Mouse (Mus musculus) A20 (cell line): ENCODE measurements around the gene Ugt1a5.
"Not testable (repeated sequence)": the region's sequence is repeated elsewhere in the genome, so short reads cannot be mapped to it uniquely, and the experiment has no call there.

ENCODE experiments used
- DNase-seq: peaks from one replicate; pipeline ENCODE4 v3.0.0-alpha.2; 2011; ENCODE audit warnings: low read depth, low spot score

The Ugt1a5 gene

DNA sequence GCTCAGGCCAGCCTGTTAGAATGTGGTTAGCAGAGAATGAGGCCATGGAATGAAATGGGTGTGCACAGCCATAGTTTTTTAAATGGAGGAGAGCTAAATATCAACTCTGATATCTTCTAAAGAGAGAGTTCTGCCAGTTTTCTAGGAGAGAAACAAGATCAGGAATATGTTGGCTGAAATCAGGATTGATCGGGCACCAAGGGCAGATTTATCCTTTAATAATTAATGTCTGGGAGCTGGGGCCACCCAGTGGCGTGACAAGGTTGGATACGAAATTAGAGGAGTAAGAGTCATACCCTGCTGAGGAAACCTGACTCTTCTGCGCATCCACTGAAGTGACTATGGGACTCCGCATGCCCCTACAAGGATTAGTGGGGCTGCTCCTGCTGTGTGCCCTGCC, at the start of gene Ugt1a5:
Ugt1a5 (plus strand) TSS at position 302 of the 400 bp plus-strand sequence.
- no peak for DNase-seq

- not testable (repeated sequence) for DNase-seq
Measured at GRCm38 (mm10) chr1:88120550-88120949, 45.3 kb upstream of the Ugt1a5 start.

GRCm38 (mm10) chr1:88121521-88121920, 44.3 kb upstream of the Ugt1a5 start:
- DNase-seq: peak; percentile 29

DNA sequence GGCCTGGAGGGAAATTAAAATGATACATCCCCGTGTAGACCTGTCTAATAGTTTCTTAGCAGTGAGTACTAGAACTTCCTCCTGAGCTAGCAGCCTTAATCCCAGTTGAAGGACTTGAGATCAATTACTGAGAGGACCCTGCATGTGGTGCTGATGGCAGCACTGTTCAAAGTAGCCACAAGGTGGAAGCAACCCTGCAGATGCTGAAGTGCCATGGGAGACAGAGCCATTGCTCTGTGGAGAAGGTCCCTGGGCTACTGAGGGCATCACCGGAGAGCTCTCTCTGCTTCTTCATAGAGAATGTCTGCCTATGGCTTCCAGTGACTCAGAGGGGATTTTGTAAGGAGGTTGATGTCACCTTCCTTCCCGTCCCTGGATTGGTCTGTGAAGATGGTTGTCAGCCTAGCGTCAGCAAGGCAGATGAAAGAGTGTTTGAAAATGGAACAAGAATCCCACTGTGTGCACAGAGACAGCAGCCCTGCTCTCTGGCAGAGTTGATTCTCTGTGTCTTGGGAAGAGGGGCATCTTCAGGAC, 39.9 kb upstream of the Ugt1a5 start:
- peak; percentile 22 for DNase-seq

- DNase-seq: not testable (repeated sequence)
Measured at GRCm38 (mm10) chr1:88129091-88129490, 36.7 kb upstream of the Ugt1a5 start.

DNA sequence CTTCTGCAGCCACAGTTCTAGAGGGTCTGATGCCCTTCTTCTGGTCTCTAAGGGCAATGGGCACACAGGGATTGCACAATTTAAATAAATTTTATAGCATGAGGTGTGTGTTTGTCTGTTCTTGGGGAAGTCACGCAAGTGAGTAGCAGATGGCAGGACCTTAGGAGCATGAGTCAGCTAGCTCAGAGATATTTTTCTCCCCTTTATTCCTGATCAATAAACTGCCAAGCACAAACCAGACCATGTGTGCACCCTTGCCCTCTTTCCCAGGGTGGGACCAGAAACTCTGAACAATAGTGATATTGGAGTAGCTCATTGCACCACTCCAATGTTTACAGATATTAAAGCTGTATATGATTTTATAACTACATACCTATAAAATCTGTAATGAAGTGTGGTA, 35.6 kb upstream of the Ugt1a5 start:
- not testable (repeated sequence) for DNase-seq

- peak; percentile 75 for DNase-seq
Measured at GRCm38 (mm10) chr1:88133908-88134456, 31.8 kb upstream of the Ugt1a5 start.

- not testable (repeated sequence) for DNase-seq
Measured at GRCm38 (mm10) chr1:88134457-88135011, 31.3 kb upstream of the Ugt1a5 start, which contains the start of gene Ugt1a6a. Ugt1a6a (plus strand) TSS chr1:88134809.

- not testable (repeated sequence) for DNase-seq
Measured at GRCm38 (mm10) chr1:88135229-88135904, 30.4 kb upstream of the Ugt1a5 start.

DNA sequence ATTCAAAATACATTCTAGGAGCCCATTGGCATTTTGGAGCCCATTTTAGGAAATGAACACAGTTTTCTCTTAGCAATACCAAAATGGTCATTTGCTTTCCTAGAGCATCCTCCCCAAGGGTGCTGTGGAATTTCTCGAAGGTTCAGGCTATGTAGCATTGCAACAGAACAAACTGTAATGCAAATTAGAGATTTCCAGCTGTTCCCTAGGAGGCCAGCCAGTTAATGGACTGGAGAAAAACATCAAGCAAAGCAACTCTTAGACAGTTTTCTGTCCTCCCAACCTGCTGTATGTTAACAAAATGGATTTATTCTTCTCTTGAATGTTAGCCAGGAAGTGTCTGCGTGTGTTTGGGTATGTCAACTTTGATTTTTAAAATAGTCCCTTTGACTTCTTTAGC, 29.2 kb upstream of the Ugt1a5 start:
- no peak for DNase-seq

- DNase-seq: no peak
Measured at GRCm38 (mm10) chr1:88137264-88137663, 28.5 kb upstream of the Ugt1a5 start.

DNA sequence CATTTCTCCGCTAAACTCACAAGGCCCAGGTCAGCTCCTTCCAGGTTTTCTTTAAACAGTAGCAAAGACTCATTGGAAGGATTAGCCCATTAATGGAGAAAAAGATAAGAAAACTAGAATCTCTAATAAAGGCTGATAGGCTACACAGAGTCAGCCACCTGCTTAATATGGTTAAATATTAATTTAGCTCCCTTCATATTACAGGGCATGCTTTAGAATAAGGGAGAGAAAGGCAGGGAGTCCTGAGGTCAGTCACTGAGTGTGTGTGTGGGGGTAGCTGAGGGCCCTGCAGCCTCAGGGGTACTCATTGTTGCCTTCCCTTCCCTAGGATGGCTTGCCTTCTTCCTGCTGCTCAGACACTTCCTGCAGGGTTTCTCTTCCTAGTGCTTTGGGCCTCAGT, 27.7 kb upstream of the Ugt1a5 start:
- DNase-seq: no peak

- DNase-seq: not testable (repeated sequence)
Measured at GRCm38 (mm10) chr1:88140492-88140891, 25.3 kb upstream of the Ugt1a5 start.

DNA sequence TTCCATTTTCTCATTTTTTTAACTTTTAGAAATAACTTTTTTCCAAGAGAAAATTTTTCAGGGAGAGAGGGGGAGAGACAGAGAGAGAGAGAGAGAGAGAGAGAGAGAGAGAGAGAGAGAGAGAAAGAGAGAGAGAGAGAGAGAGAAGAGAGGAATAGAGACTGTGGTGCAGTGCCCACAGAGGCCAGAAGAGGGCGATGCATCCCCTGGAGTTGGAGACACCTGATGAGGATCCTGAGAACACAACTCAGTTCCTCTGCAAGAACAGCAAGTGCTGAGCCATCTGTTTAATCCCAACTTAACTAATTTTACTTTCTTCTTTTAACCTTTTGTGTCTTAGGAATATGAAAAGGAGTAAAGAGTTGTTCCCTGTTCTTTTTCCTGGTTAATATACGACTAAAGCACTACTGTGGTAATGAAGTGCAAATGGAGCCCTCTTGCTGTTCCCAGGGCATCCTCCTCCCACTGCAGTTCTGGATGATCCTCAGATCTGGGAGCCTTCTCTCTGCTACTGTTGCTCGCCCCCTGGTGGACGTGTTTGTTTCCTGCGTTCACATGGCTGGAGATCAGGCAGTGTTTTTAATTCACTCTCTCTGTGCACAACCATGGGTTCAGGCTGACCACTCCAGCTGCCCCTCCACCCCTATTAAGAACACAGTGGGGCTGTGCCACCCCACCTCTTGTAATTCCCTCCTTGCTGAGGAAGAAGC, 21.7 kb upstream of the Ugt1a5 start:
- DNase-seq: peak; percentile 64

DNA sequence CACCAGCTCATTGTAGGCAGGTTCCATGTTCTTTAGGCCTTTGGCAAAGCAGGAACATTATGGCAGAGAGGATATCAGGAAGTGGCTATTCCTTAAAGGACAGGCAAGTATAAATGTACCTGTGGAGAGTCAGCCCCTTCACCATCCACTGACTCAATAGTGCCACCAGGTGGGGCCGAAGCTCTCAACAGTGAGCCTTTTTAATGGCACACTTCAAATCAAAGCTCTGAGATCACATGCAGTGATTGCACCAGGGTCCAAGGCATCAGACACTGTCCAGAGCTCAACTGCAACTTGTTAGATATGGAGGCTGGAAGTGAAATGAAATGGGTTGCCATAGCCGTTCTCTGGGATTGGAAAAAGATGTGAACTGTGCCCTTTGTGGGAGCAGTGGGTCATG, 20.5 kb upstream of the Ugt1a5 start:
- peak; percentile 43 for DNase-seq

DNA sequence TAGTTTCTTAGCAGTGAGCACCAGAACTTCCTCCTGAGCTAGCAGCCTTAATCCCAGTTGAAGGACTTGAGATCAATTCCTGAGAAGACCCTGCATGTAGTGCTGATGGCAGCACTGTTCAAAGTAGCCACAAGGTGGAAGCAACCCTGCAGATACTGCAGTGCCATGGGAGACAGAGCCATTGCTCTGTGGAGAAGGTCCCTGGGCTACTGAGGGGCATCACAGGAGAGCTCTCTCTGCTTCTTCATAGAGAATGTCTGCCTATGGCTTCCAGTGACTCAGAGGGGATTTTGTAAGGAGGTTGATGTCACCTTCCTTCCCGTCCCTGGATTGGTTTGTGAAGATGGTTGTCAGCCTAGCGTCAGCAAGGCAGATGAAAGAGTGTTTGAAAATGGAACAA, 15.7 kb upstream of the Ugt1a5 start:
- DNase-seq: peak; percentile 20

- no peak for DNase-seq
Measured at GRCm38 (mm10) chr1:88158430-88158829, 7.4 kb upstream of the Ugt1a5 start.

DNA sequence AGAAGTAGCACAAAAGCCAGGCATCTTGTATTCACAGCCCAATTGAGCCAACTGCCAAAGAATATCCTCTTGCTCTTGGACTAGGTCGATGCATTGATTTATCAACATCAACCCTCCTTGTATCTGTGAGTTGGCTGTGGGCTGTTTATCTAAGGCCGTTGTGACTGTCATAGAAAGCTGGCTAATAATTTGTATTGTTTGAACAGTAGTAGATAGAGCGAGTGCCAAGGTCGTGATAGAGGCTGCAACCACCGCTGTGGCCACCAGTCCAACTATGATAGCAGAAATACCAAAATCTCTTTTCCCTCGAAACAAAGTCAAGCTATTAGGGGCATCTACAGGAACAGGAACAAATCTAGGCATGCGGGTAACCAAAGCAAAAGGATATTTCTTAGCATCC, 6.4 kb downstream of the Ugt1a5 start:
- DNase-seq: not testable (repeated sequence)

- DNase-seq: no peak
Measured at GRCm38 (mm10) chr1:88179657-88180056, 13.8 kb downstream of the Ugt1a5 start.

DNA sequence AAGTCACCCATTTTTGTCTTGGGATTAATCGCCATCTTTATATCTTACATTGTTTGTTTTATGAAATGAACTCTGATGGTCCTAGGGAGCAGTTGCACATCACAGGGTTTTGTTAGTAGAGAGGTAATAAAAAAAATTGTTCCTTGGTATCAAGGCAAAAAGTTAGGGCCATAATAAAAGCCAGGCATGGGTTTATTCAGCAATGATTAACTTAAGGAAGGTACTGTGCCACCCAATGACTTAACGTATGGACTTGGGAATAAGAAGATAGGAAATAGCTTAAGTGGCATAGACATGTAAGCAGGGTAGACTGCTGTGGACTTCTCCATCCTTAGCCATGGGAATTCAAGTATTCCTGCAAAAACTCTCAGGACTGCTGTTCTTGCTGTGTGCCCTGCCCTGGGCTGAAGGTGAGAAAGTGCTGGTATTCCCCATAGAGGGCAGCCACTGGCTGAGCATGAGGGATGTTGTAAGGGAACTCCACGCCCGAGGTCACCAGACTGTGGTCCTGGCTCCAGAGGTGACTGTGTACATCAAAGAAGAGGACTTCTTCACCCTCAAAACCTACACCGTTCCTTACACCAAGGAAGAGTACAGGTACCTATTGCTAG, 20.6 kb downstream of the Ugt1a5 start:
- DNase-seq: no peak

DNA sequence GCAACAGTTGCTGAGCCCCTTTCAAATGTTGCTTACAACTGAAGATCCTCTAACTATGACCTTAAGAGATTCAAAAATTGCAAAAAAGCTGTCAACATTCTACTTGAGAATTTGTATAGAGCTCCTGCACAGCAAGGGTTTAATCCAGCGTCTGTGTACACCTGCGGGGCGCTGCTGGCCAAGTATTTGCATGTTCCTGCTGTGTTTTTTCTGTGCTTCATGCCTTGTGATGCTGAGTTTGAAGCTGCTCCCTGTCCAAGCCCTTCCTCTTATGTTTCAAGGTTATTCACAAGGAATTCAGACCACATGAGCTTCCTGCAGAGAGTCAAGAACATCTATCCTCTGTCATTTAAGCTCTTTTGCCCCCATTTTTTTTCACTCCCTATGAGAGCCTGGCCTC, 26.3 kb downstream of the Ugt1a5 start:
- DNase-seq: no peak

- no peak for DNase-seq
Measured at GRCm38 (mm10) chr1:88195687-88196086, 29.9 kb downstream of the Ugt1a5 start.
